Mouse (Mus musculus): ENCODE measurements around the gene Lrrc41. TPM values are rescaled to one million over a fixed set of nuclear protein-coding genes. Genes with fewer than 3 reads are reported as not detected.

Gene Lrrc41
- 38.1 TPM for polyA plus RNA-seq (2017; shearing (Covaris generic))

GRCm38 (mm10) chr4:116074861-116075620 is at the start of gene Lrrc41, which contains the start of gene Uqcrh:
TSS of gene Lrrc41 (plus strand) at chr4:116075269.
TSS of gene Uqcrh (minus strand) at chr4:116075071.

DNA sequence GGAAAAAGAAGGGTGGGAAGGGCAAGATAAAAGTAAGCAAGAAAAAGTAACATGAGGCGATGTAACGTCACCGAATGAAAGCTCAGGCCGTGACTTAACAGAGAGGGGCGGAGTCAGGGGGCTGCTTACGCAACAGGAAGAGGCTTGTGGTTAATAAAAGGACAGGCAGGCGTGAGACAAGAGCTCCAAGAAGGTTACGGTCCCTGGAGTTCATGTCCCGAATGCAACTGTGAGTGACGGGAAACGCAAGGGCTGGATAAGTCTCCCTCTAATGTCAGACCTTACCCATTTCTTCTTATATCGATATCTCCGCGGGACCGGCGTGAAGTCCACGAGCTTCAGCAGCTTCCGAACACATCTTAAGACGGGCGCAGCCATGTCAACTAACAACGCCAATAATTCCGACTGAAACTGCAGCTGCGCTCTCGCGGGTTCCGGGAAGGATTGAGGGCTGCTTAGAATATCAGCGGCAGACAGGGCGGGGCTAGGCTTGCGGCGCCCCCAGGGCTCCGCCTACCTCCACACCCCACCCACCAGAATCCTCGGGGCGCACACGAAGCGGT is 21.6 kb upstream of the Lrrc41 start, which contains the start of gene Nsun4:
Gene Nsun4, minus strand, starts transcription at position 478 of the 563 bp plus-strand sequence.

DNA sequence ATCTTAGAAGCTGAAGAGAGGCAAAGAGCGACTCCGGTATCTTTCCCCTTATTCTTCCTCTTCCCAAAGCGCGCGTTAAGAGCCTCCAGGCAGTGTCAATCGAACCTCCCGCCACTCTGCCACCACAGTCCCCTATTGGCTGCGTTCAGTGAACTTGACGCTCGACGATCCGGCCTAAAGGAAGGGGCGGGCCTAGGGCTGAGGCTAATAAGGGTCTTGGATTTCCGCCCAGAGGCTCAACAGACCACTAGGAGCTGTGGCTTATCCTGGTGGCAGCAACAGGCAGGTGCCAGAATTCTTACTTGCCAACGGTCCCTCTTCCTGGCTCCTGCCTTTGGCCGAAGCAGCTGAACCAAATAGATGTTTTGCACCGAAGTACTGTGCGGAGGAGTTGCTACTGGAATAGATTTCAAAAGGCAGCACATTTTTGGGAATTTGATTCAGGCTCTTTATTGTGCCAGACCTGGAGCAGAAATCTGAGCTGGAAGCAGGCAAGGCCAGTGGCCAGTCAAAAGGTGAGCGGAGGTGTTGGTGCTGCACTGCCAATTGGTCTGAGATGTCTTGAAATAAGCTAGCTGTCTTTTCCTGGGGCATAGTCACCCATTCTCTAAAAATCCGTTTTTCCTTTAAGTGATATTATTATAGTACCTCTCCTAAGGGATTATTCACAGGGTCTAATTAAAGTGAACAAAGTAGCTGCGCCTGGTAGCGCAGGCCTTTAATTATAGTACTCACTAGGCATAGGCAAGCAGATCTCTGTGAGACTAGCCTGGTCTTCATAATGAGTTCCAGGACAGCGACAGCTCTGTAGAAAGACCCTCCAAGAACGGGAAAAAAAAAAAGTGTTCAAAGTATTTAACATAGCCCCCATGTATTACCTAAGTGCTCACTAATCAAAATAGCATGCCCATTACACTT is 48.8 kb downstream of the Lrrc41 start, which contains the start of the genes Rad54l and Pomgnt1:
Gene Rad54l, minus strand, starts transcription at position 89 of the 918 bp plus-strand sequence.
Gene Pomgnt1, plus strand, starts transcription at position 239 of the 918 bp plus-strand sequence.

Other genes starting within 250 kb of the Lrrc41 start
- 18.7 TPM for gene Mob3c, start 247.2 kb upstream of the Lrrc41 start, polyA plus RNA-seq (2017; shearing (Covaris generic))
- gene Mknk1, start 236.1 kb upstream of the Lrrc41 start, polyA plus RNA-seq (2017; shearing (Covaris generic)): 40.9 TPM
- gene Kncn, start 190.9 kb upstream of the Lrrc41 start, polyA plus RNA-seq (2017; shearing (Covaris generic)): not detected
- gene 6430628N08Rik, start 184.6 kb upstream of the Lrrc41 start, polyA plus RNA-seq (2017; shearing (Covaris generic)): not detected
- gene Dmbx1, start 135.3 kb upstream of the Lrrc41 start, polyA plus RNA-seq (2017; shearing (Covaris generic)): not detected
- 244 TPM for gene Faah, start 57.3 kb upstream of the Lrrc41 start, polyA plus RNA-seq (2017; shearing (Covaris generic))
- 49.8 TPM for gene Nsun4, start 21.4 kb upstream of the Lrrc41 start, polyA plus RNA-seq (2017; shearing (Covaris generic))
- 444 TPM for gene Uqcrh, start 198 bp upstream of the Lrrc41 start, polyA plus RNA-seq (2017; shearing (Covaris generic))
- 1.4 TPM for gene Rad54l, start 48.4 kb downstream of the Lrrc41 start, polyA plus RNA-seq (2017; shearing (Covaris generic))
- gene Pomgnt1, start 48.6 kb downstream of the Lrrc41 start, polyA plus RNA-seq (2017; shearing (Covaris generic)): 19.6 TPM
- gene Lurap1, start 76.1 kb downstream of the Lrrc41 start, polyA plus RNA-seq (2017; shearing (Covaris generic)): not detected
- not detected for gene Tspan1, start 92.3 kb downstream of the Lrrc41 start, polyA plus RNA-seq (2017; shearing (Covaris generic))
- not detected for gene 1700042G07Rik, start 98.1 kb downstream of the Lrrc41 start, polyA plus RNA-seq (2017; shearing (Covaris generic))
- not detected for gene Gm49337, start 98.1 kb downstream of the Lrrc41 start, polyA plus RNA-seq (2017; shearing (Covaris generic))
- 0.97 TPM for gene Pik3r3, start 146.3 kb downstream of the Lrrc41 start, polyA plus RNA-seq (2017; shearing (Covaris generic))

All from effector memory CD4-positive, alpha-beta T cell, adult 5 months (primary cell).